Mouse (Mus musculus): Measurements from ENCODE around the gene Dixdc1.

Dixdc1 gene

GRCm38 (mm10) chr9:50698418-50699409, 40.6 kb downstream of the Dixdc1 start:
- DNase-seq (ENCODE audit: low spot score), result no peak

GRCm38 (mm10) chr9:50697706-50698041, 41.6 kb downstream of the Dixdc1 start:
- DNase-seq (ENCODE audit: low spot score), result peak; percentile 20

DNA sequence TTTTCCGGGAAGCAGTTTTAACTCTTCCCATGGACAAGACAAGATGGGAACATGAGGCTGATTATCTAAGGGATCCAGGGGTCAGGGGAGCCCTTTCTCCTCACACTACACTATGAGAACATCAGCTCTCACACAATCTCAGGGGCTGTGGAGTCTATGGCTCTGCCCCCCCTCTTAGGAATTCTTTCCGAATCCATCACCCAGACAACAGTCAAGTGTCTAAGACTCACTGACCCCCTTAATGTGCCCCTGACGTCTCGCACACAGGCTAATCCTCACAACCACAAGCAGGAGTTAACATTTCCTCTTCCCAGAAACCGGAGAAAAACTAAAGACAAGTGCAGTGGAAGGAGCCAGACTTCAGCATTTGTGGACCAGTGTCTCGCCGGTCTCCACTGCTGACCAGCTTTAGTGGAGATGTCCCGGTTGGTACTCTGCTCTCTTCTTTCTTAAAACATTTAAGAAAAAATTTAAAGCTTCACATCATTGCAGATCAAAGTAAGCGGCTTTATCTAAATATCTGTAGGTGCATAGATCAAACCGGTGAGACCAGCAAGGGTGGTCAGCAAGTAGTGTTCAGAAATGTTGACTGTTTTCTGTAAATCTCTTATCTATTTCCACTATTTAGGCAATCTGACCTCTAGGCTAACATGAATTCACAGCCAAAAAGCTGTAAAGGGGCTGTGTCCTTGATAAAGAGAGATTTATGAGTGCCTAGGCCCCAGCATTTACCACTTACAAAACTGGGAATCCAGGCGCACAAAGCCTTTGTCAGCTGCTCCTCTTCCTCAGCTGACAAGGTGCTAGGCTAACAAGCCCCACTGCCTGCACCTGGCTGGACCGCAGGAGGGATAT, 42.2 kb downstream of the Dixdc1 start:
- DNase-seq (ENCODE audit: low spot score), result no peak

GRCm38 (mm10) chr9:50695153-50695552, 44.2 kb downstream of the Dixdc1 start:
- no peak for DNase-seq (ENCODE audit: low spot score)

- DNase-seq (ENCODE audit: low spot score), result no peak
Measured at GRCm38 (mm10) chr9:50693631-50694030, 45.7 kb downstream of the Dixdc1 start.

DNA sequence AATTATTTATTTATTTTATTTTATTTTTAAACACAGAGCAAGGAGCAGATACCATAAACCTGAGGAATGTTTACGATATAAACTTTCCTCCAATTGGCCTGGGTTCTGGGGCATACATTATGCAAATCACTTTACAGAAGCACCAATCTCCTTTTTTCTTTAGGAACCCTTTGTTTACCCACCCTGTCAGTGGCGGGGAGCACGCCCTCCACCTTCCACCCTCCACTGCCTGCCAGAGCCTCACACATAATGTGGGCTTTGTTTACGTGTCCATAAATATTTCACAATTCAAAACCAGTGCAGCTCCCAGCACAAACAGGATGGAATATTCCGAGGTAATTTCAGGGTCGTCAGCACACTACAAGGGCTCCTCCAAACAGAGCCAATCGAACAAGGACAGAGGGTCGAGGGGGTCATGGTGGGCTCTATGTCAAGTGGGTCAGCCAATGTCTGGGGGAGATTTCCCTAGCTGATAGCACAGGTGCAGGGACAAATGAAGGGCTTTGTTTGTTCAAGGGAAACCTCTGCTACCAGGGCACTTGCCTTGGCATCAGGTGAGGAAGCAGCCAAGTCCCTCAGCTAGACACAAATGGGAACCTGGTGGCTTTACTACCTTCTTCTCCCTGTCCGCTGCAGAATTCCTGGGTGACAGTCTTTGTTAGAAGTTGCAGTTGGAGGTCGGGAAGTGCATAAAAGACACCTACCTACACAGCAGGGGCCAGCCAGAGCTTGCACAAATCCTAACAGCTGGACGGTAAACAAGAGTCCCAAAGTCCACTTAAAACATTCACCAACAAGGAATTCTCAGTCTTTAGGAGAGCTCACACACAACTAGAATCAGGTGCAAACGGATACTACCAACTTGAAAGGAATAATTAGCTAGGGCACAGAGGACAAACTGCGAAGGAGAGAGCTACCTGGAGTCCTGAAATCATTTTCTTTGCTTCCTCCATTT, 46.4 kb downstream of the Dixdc1 start:
- no peak for DNase-seq (ENCODE audit: low spot score)

DNA sequence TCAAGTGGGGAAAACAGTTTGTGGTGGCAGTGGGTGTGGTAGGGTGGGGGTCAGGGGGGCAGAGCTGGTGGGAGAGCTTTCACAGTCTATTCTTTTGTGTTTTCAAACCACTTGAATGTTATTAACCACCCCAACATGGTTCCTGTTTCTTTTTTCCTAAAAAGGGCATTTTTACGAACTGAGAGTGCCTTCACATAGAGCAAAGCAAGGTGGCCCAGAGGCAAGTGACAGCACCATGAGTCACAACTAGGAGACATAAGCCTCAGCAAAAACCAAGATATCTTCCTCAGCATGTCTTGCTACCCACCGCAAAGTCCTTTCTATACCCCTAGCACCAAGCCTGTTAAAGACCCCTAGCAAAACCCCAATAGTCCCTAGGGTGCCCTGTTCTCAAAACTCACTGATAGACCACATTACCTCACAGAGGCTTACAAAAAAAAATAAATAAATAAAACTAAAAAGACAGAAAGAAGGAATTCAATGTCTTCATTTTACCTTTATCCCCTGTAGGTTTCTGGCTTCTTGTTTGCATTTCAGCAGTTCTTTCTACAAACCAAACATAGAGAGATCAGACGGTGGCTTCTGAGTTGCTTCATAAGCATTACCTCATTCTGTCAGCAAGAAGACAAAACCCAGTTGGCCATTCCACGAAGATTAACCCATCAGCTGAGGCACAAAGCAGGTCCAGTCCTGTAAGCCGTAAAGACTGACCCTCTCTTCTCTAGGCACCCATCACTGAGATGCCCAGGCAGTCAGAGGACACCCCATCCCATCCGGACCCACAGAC, 52.3 kb downstream of the Dixdc1 start:
- DNase-seq (ENCODE audit: low spot score), result no peak

DNA sequence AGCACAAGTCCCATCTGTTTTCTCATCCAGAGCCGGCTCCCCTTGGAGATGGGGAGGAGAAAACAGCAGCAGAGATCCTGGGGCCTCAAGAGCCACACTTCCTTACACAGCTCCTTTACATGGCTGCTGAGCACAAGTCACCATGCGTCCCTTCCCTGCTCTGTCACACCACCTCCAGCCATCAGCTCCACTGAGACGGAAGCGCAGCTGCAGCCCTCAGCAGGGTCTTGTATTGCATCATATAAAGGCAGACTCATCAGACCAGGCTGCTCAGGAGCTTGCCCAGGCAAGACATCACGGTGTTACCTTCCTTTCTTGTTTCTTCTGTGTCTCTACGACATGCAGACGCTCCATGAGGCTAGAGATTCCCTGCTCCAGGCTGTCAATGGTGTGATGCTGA, 57.6 kb downstream of the Dixdc1 start:
- DNase-seq (ENCODE audit: low spot score), result no peak

DNA sequence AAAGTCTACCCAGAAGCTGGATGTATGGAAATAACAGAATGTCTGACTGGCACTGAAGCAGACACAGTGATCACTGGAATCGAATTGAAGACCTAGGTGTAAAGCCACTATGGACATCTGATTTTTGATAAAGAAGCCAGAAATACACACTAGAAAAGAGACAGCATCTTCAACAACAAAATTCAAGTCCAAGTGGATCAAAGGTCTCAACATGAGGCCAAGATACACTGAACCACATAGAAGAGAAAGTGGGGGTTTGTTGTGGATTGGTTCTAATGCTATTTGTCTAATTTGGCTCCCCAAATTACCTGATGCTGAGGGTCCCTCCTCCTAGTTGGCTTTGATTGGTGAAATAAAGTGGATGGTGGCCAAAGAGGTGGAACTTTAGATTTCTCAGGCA, 59.9 kb downstream of the Dixdc1 start:
- no peak for DNase-seq (ENCODE audit: low spot score)

- no peak for DNase-seq (ENCODE audit: low spot score)
Measured at GRCm38 (mm10) chr9:50674771-50675170, 64.5 kb downstream of the Dixdc1 start.

- DNase-seq (ENCODE audit: low spot score), result no peak
Measured at GRCm38 (mm10) chr9:50670690-50671089, 68.6 kb downstream of the Dixdc1 start.

DNA sequence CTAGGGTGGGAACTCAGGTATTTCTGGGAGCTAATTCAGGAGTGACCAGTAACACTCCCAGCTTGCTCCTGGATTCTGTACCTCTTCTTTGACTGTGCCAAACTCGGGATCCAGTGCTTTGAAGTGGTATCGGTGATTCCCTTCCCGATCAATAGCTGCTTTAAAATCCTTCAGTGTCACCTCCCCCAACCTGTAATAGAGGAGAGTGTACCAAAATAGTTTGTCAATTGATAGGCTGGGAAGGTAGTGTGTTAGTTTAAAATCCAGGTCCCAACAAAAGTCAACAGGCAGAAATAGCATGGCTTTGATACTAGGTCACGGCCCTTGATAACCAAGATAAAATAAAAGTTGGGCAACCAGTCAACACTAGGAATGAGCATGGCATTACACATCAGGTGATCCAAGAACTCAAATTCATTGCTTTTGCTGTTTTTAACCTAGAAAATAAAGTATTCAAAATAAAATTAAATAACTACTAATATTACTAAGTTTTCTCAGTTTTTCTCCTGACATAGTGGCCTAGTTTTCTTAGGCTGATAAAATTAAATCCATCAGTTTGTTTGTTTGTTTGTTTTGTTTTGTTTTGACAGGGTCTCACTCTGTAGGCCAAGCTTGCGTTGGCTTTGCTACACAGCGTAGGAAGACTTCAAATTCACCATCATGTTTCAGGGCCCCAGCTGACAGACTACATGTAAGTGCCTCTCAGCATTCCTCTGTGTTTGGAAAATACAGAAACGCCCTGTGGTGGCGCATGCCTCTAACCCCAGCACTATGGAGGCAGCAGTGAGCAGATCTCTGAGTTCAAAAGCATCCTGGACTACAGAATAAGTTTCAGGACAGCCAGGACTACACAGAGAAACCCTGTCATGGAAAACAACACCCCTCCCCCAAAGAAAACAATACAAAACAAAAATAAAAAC, 71.5 kb downstream of the Dixdc1 start:
- DNase-seq (ENCODE audit: low spot score), result no peak

DNA sequence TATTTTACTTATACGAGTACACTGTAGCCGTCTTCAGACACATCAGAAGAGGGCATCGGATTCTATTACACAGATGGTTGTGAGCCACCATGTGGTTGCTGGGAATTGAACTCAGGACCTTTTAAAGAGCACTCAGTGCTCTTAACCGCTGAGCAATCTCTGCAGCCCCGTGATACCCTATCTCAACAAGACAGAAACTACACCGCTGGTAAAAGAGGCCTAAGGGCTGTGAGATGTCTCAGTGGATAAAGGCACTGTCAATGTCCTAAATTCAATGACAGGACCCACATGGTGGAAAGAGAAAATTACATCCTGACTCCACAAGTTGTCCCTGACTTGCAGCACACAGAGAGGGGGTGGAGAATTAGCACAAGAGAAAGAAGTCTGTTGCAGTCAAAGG, 72.9 kb downstream of the Dixdc1 start:
- DNase-seq (ENCODE audit: low spot score), result no peak

DNA sequence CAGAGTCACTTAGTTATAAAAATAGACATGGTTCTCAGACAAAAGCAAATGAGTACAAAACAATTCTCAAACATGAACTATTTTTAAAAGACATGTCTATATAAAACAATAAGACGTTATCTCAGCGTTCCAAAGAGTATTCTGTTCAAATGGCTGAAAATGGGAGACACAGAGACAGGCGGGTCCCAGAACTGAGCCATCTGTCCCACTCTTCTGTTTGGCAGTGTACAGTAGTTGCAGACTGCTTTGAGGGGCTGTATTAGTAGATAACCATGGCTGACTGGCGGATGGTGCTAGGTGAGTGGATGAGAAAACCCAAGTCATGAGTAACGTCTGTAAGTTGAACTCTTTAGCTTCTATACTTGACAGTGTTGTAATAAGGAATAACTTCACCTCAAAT, 74.5 kb downstream of the Dixdc1 start:
- no peak for DNase-seq (ENCODE audit: low spot score)

- DNase-seq (ENCODE audit: low spot score), result no peak
Measured at GRCm38 (mm10) chr9:50660431-50660830, 78.9 kb downstream of the Dixdc1 start.

DNA sequence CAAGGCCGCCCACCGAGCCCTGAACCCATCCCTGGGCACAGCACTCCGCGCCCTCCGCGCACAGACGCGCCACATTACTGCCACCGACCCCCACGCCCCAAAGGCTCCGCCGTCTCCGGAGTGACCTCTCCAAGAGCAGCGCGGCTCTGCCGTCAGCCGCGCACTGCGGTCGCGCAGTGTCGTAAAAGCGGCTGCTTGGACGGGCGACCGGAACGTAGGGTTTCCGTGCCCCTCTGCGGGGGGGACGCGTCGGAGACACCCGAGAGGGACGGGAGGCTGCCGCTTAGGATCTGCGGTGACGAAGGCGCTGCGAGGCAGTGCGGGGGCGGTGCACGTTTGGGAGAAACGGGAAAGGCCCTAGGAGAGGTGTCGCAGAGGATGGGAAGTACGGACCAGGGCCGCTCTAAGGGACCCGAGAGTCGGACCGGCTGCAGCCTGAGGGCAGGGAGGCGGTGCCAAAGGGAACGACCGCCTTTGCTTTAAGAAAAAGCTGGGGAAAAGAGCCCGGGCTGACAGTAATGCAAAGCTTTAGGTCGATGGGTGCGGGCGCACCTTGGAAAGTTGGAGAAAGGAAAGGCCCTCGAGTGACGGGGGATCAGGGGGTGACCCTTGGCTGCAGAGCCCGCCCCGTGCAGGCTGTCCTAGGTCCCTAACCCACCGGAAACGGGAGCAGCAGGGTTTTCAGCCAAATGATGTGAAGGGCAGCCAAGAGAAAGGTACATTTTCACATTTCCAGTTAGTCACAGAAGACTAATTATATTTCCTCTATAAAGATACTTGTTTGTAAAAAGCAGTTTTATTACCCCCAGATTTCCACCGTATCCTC, 79.7 kb downstream of the Dixdc1 start, which contains the start of gene Dlat:
Gene Dlat, minus strand, starts transcription at position 389 of the 826 bp plus-strand sequence.
- peak; percentile 74 for DNase-seq (ENCODE audit: low spot score)

DNA sequence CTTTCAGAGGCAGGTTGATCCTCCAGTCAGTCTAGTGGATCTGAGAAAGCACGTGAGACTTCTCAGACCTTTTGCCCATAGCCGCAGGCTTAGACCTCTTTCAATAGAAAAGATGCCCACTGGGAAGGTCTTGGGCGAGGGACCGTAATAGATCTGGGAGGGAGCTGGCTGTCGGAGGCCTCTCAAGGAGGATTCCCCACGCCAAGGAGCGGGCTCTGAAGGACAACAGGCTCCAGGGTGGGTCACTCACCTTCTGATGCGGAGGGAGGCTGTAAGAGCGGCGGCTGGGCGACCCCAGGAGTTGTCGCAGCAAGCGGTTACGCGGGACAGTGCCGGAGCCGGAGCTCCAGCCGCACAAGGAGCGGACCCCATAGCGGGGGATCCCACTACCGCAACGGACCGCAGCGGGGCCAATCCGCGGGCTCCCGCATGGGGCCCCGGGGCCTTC, 80.4 kb downstream of the Dixdc1 start:
- DNase-seq (ENCODE audit: low spot score), result no peak

- DNase-seq (ENCODE audit: low spot score), result no peak
Measured at GRCm38 (mm10) chr9:50658391-50658790, 80.9 kb downstream of the Dixdc1 start.

GRCm38 (mm10) chr9:50650503-50650902, 88.8 kb downstream of the Dixdc1 start:
- no peak for DNase-seq (ENCODE audit: low spot score)

Measured in ovary, postnatal 10 days (tissue).